ENCODE assay signal across 9 mouse cellular contexts in the genomic region with DNA sequence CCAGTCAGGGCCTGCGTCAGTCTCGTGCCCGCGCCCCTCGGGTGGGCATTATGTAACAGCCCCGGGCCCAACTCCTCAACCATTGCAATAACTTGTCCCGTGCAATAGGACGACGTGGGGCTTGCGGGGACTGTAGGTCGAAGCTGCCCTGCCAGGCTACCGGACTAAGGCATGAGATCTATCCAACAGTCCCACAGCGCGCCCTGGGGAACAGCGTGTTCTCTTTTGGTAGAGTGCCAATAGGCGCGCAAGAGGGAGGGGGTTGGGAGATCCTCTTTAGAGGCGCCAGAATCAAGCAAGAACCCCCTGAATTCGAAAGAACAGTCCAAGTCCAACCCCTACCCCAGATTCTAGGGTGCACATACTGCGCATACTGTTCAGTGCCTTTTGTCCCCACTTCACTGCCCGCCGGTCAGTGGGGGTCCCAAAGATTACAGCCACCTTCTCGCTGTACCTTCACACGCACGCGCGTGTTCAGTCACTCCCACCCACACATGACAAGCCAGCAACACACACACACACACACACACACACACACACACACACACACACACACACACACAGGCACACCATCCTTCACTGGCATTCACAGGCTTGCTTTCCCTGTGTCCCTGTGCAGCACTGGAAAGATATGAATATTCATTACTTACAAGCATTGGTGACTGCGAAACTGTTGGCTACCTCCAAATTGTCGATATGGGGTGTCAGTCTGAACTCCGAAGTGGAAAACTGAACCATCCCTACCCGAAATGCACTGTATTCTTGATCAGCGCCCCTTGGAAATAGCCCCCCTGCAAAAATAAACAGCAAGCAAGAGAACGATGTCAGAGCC. TPM values are rescaled to one million over a fixed set of nuclear protein-coding genes. Genes with fewer than 3 reads are reported as not detected.
A peak's percentile ranks its signal among the peaks of the same experiment; 100 is the strongest.
DNase-seq lines count a peak whose midpoint lies in the region; ATAC-seq and TF ChIP-seq lines count a peak whose summit lies in the region.
"Had no signal": no experiment of that assay in that cellular context is flagged by ENCODE, and none has a peak within 500 bp of the region (broad histone marks: within the 10 kb centered on the region; RNA-seq: fewer than 3 reads in every experiment).

No protein-coding gene starts in this region.

- H3K4me3 ChIP-seq in heart, embryonic 15.5 days: peak overlapping the region; percentile 35
- H3K4me3 ChIP-seq in embryonic facial prominence, embryonic 10.5 days: peak overlapping the region; percentile 64
- H3K4me3 ChIP-seq in hindbrain, embryonic 15.5 days: peak overlapping the region; percentile 75
- H3K4me3 ChIP-seq in limb, embryonic 12.5 days (replicated peaks): peak overlapping the region; percentile 47
- peak overlapping the region; percentile 77 for H3K4me3 ChIP-seq in olfactory bulb, adult 2 months (ENCODE audit: insufficient read depth, low read depth, low read length)

- peak overlapping the region; percentile 61 for H3K4me2 ChIP-seq in heart, embryonic 15.5 days
- peak overlapping the region; percentile 64 for H3K4me2 ChIP-seq in hindbrain, embryonic 15.5 days
- H3K4me2 ChIP-seq in limb, embryonic 12.5 days: peak overlapping the region; percentile 94

- H3K27me3 ChIP-seq in heart, embryonic 15.5 days: peaks cover 27% of the 10 kb centered on the region
- H3K27me3 ChIP-seq in embryonic facial prominence, embryonic 10.5 days (replicated peaks; ENCODE audit: low read depth, poor library complexity, severe bottlenecking): peaks cover 56% of the 10 kb centered on the region
- no peaks in the 10 kb centered on the region for H3K27me3 ChIP-seq in hindbrain, embryonic 15.5 days
- H3K27me3 ChIP-seq in limb, embryonic 12.5 days: peaks cover 29% of the 10 kb centered on the region

- no peak overlapping the region for H3K9ac ChIP-seq in heart, embryonic 15.5 days
- H3K9ac ChIP-seq in hindbrain, embryonic 15.5 days: peak overlapping the region; percentile 81
- peak overlapping the region; percentile 44; the same call in 1 of the 2 replicates for H3K9ac ChIP-seq in limb, embryonic 12.5 days (replicated peaks)

- ATAC-seq in heart, embryonic 15.5 days (replicated peaks; ENCODE audit: insufficient number of reproducible peaks, insufficient read depth, low FRiP score, low read depth): peak; percentile 47; the same call in 1 of the 2 replicates
- peak; percentile 57 for ATAC-seq in hindbrain, embryonic 15.5 days (ENCODE audit: low FRiP score, low read depth)
- no peak for ATAC-seq in limb, embryonic 12.5 days (ENCODE audit: insufficient number of reproducible peaks, insufficient read depth, low FRiP score, low TSS enrichment, low read depth)

- WGBS in heart, embryonic 15.5 days: 12% methylated on average over 33 of the region's 33 CpGs
- WGBS in embryonic facial prominence, embryonic 10.5 days: 10% methylated on average over 33 of the region's 33 CpGs
- 2% methylated on average over 33 of the region's 33 CpGs for WGBS in hindbrain, embryonic 15.5 days
- WGBS in limb, embryonic 12.5 days: 10% methylated on average over 33 of the region's 33 CpGs
- WGBS in olfactory bulb, adult 2 months: 2% methylated on average over 33 of the region's 33 CpGs

- H3K9me3 ChIP-seq in heart, embryonic 15.5 days (replicated peaks): no peaks in the 10 kb centered on the region
- H3K9me3 ChIP-seq in embryonic facial prominence, embryonic 10.5 days: no peaks in the 10 kb centered on the region
- no peaks in the 10 kb centered on the region for H3K9me3 ChIP-seq in hindbrain, embryonic 15.5 days
- H3K9me3 ChIP-seq in limb, embryonic 12.5 days: no peaks in the 10 kb centered on the region

- H3K36me3 ChIP-seq in heart, embryonic 15.5 days: no peaks in the 10 kb centered on the region
- no peaks in the 10 kb centered on the region for H3K36me3 ChIP-seq in embryonic facial prominence, embryonic 10.5 days (replicated peaks)
- H3K36me3 ChIP-seq in hindbrain, embryonic 15.5 days: no peaks in the 10 kb centered on the region
- no peaks in the 10 kb centered on the region for H3K36me3 ChIP-seq in limb, embryonic 12.5 days

- no peak for DNase-seq in heart, adult 18-20 months
- DNase-seq in ZHBTc4 (ENCODE audit: low read depth, low spot score): peak; percentile 28
- peak; percentile 44 for DNase-seq in embryonic facial prominence, embryonic 10.5 days (ENCODE audit: low spot score)
- no peak for DNase-seq in spleen, adult 12 weeks (ENCODE audit: low spot score)

- H3K4me1 ChIP-seq in heart, embryonic 15.5 days (replicated peaks): peaks cover 16% of the 10 kb centered on the region
- H3K4me1 ChIP-seq in embryonic facial prominence, embryonic 10.5 days: peaks cover 23% of the 10 kb centered on the region
- H3K4me1 ChIP-seq in hindbrain, embryonic 15.5 days (replicated peaks): peaks cover 31% of the 10 kb centered on the region
- H3K4me1 ChIP-seq in limb, embryonic 12.5 days (replicated peaks): peaks cover 23% of the 10 kb centered on the region
- H3K4me1 ChIP-seq in olfactory bulb, adult 2 months (ENCODE audit: control insufficient read depth, insufficient read depth, low read length): no peaks in the 10 kb centered on the region

- TF ChIP-seq CTCF in olfactory bulb, adult 2 months (IDR thresholded peaks at IDR 0.05; ENCODE audit: insufficient read depth, low read depth, low read length): no peak

- TF ChIP-seq POLR2A in olfactory bulb, adult 2 months (IDR thresholded peaks at IDR 0.05; ENCODE audit: insufficient read depth, low read depth, low read length): no peak

- no peak overlapping the region for H3K27ac ChIP-seq in heart, embryonic 15.5 days
- H3K27ac ChIP-seq in embryonic facial prominence, embryonic 10.5 days (replicated peaks): peak overlapping the region; percentile 30; the same call in 1 of the 2 replicates
- H3K27ac ChIP-seq in hindbrain, embryonic 15.5 days (replicated peaks): peak overlapping the region; percentile 95
- H3K27ac ChIP-seq in limb, embryonic 12.5 days: no peak overlapping the region
- peak overlapping the region; percentile 90 for H3K27ac ChIP-seq in olfactory bulb, adult 2 months (ENCODE audit: insufficient read depth, low read depth, low read length)

RNA-seq across cellular contexts. Expression of a gene that starts 1.4 kb away (rescaled TPM):
- 0.81 and 1.1 TPM in 2 replicates for polyA plus RNA-seq in heart, embryonic 15.5 days (2015; fragmentation: Nextera tagmentation; extraction: Ambion mirVana)
- total RNA-seq in heart, adult 18-20 months (2021): under 1 TPM in 1 of 2 experiments, not detected in 1; 0.10 TPM
- 1.4 and 1.7 TPM in 2 replicates for polyA plus RNA-seq in embryonic facial prominence, embryonic 10.5 days (2016; fragmentation: Nextera tagmentation; extraction: Ambion mirVana)
- 158 and 174 TPM in 2 replicates for polyA plus RNA-seq in hindbrain, embryonic 15.5 days (2015; fragmentation: Nextera tagmentation; extraction: Ambion mirVana)
- 2.9 and 3.5 TPM in 2 replicates for polyA plus RNA-seq in limb, embryonic 12.5 days (2016; fragmentation: Nextera tagmentation; extraction: Ambion mirVana)
- polyA plus RNA-seq in olfactory bulb, adult 2 months (2012; ENCODE audit: insufficient read depth, insufficient read length, low replicate concordance, missing spikeins): 211 and 295 TPM in 2 replicates
- total RNA-seq: MEL had no signal

Comparison
In these comparisons a context has a peak if more than half of its experiments do, and no peak if none do; other contexts are left out.
1. H3K27ac ChIP-seq: peak in embryonic facial prominence, embryonic 10.5 days (single experiment), hindbrain, embryonic 15.5 days (single experiment) and olfactory bulb, adult 2 months (single experiment); none in heart, embryonic 15.5 days (single experiment) and limb, embryonic 12.5 days (single experiment).
2. DNase-seq: peak in ZHBTc4 (single experiment) and embryonic facial prominence, embryonic 10.5 days (single experiment); none in heart, adult 18-20 months (0 of 2) and spleen, adult 12 weeks (single experiment).
3. RNA of a gene that starts 1.4 kb away (polyA plus RNA-seq): 211 to 295 TPM in olfactory bulb, adult 2 months and 158 to 174 TPM in hindbrain, embryonic 15.5 days; 2.9 to 3.5 TPM in limb, embryonic 12.5 days, 1.4 to 1.7 TPM in embryonic facial prominence, embryonic 10.5 days and 0.81 to 1.1 TPM in heart, embryonic 15.5 days; every median in the first group is over 10 times any median in the second.
4. Peak in every context shown above with its lines, with median percentiles within 50 percentile points of each other: H3K4me2 ChIP-seq and H3K4me3 ChIP-seq.